Mouse (Mus musculus) gastrocnemius, postnatal 10 days (tissue): ENCODE data around the gene Olfr1369-ps1. TPM values are rescaled to one million over a fixed set of nuclear protein-coding genes. Genes with fewer than 3 reads are reported as not detected.
"Not testable (repeated sequence)": the region's sequence is repeated elsewhere in the genome, so short reads cannot be mapped to it uniquely, and the experiment has no call there.

Experiments
- DNase-seq: peaks from one replicate; pipeline ENCODE4 v3.0.0; 2021; ENCODE audit warnings: mixed read lengths
- long read RNA-seq, 2 experiments: library from polyadenylated mRNA; stranded (forward); transcript quantifications; one replicate each; pipeline ENCODE4 v2.0.0; 2021
- total RNA-seq, 2 experiments: library from RNA; stranded (reverse); gene quantifications; 2 replicates each; pipeline ENCODE4 v1.2.3; 2021

The Olfr1369-ps1 gene
- not detected for total RNA-seq
- long read RNA-seq, experiment 1: 0 reads
- long read RNA-seq, experiment 2: 0 reads

- not testable (repeated sequence) for DNase-seq
These were observed at the start of gene Olfr1369-ps1 for GRCm38 (mm10) chr13:21111183-21111582. Gene Olfr1369-ps1, plus strand, starts transcription at chr13:21111483.

- DNase-seq: no peak
These were observed 45.3 kb upstream of the Olfr1369-ps1 start for GRCm38 (mm10) chr13:21066021-21066420.

- no peak for DNase-seq
These were observed 36.4 kb upstream of the Olfr1369-ps1 start, which contains the start of gene Olfr1370 for GRCm38 (mm10) chr13:21074847-21075246. Gene Olfr1370, minus strand, starts transcription at chr13:21074947.

- no peak for DNase-seq
These were observed 28.6 kb upstream of the Olfr1369-ps1 start for GRCm38 (mm10) chr13:21082686-21083085.

- DNase-seq: no peak
These were observed 1.5 kb upstream of the Olfr1369-ps1 start for GRCm38 (mm10) chr13:21109759-21110158.

- DNase-seq: no peak
These were observed 842 bp upstream of the Olfr1369-ps1 start for GRCm38 (mm10) chr13:21110441-21110840.

- DNase-seq: no peak
These were observed 2.8 kb downstream of the Olfr1369-ps1 start for GRCm38 (mm10) chr13:21114121-21114520.

- not testable (repeated sequence) for DNase-seq
These were observed 18.1 kb downstream of the Olfr1369-ps1 start, which contains the start of gene Olfr263 for GRCm38 (mm10) chr13:21129339-21129738. Gene Olfr263, plus strand, starts transcription at chr13:21129639.

GRCm38 (mm10) chr13:21142421-21142820, 31.1 kb downstream of the Olfr1369-ps1 start:
- no peak for DNase-seq

GRCm38 (mm10) chr13:21145767-21146166, 34.5 kb downstream of the Olfr1369-ps1 start, which contains the start of gene Olfr1368:
Gene Olfr1368, minus strand, starts transcription at chr13:21145867.
- no peak for DNase-seq

GRCm38 (mm10) chr13:21155888-21156287, 44.6 kb downstream of the Olfr1369-ps1 start:
- no peak for DNase-seq

- no peak for DNase-seq
These were observed 46.8 kb downstream of the Olfr1369-ps1 start for GRCm38 (mm10) chr13:21158071-21158470.

- peak; percentile 88 for DNase-seq
These were observed 47.6 kb downstream of the Olfr1369-ps1 start for GRCm38 (mm10) chr13:21158785-21159474.

GRCm38 (mm10) chr13:21159475-21159819, 48.2 kb downstream of the Olfr1369-ps1 start:
- DNase-seq: no peak

- DNase-seq: no peak
These were observed 48.8 kb downstream of the Olfr1369-ps1 start for GRCm38 (mm10) chr13:21160041-21160511.

- DNase-seq: peak; percentile 87
These were observed 49.6 kb downstream of the Olfr1369-ps1 start for GRCm38 (mm10) chr13:21160657-21161590.

GRCm38 (mm10) chr13:21161591-21161990, 50.3 kb downstream of the Olfr1369-ps1 start:
- no peak for DNase-seq

- no peak for DNase-seq
These were observed 51.3 kb downstream of the Olfr1369-ps1 start for GRCm38 (mm10) chr13:21162591-21162990.

- DNase-seq: peak; percentile 58
These were observed 55.9 kb downstream of the Olfr1369-ps1 start for GRCm38 (mm10) chr13:21166936-21167909.

- DNase-seq: no peak
These were observed 56.6 kb downstream of the Olfr1369-ps1 start for GRCm38 (mm10) chr13:21167910-21168300.

- no peak for DNase-seq
These were observed 57.2 kb downstream of the Olfr1369-ps1 start for GRCm38 (mm10) chr13:21168371-21169011.
